Mouse (Mus musculus): Measurements from ENCODE around the gene Tyw3. TPM values are rescaled to one million over a fixed set of nuclear protein-coding genes. Genes with fewer than 3 reads are reported as not detected.
"Not testable (repeated sequence)": the region's sequence is repeated elsewhere in the genome, so short reads cannot be mapped to it uniquely, and the experiment has no call there.

The Tyw3 gene
- 3.0 and 3.9 TPM in 2 replicates for polyA plus RNA-seq (2012; ENCODE audit: insufficient read depth, insufficient read length, missing spikeins)

GRCm38 (mm10) chr3:154596934-154597554 lies at the start of gene Tyw3:
Tyw3 (minus strand) TSS chr3:154597104.
- H3K4me1 ChIP-seq (ENCODE audit: control insufficient read depth, insufficient read depth, insufficient read length, low read length): peaks cover 3% of the 10 kb centered on the region; the same call in 1 of the 2 replicates
- H3K4me3 ChIP-seq (ENCODE audit: insufficient read depth, low read depth, low read length): peak within 1 kb of the TSS; percentile 94

GRCm38 (mm10) chr3:154633091-154633490 lies 36.2 kb upstream of the Tyw3 start:
- H3K4me1 ChIP-seq (ENCODE audit: control insufficient read depth, insufficient read depth, insufficient read length, low read length): no peaks in the 10 kb centered on the region
- H3K27ac ChIP-seq (replicated peaks; ENCODE audit: low read depth, low read length): no peak overlapping the region
- no peak overlapping the region for H3K4me3 ChIP-seq (ENCODE audit: insufficient read depth, low read depth, low read length)

More at GRCm38 (mm10) chr3:154596934-154597554, at the start of gene Tyw3:
- H3K27ac ChIP-seq (replicated peaks; ENCODE audit: low read depth, low read length): peak within 1 kb of the TSS; percentile 89

GRCm38 (mm10) chr3:154631281-154631680 lies 34.4 kb upstream of the Tyw3 start:
- not testable (repeated sequence) for H3K4me1 ChIP-seq (ENCODE audit: control insufficient read depth, insufficient read depth, insufficient read length, low read length); H3K27ac ChIP-seq (replicated peaks; ENCODE audit: low read depth, low read length); H3K4me3 ChIP-seq (ENCODE audit: insufficient read depth, low read depth, low read length)

- Histone ChIP-seq H3K27ac (replicated peaks; ENCODE audit: low read depth, low read length) (no peak overlapping the region), H3K4me3 (ENCODE audit: insufficient read depth, low read depth, low read length) (no peak overlapping the region), H3K4me1 (ENCODE audit: control insufficient read depth, insufficient read depth, insufficient read length, low read length) (no peaks in the 10 kb centered on the region)
These were observed 31.4 kb upstream of the Tyw3 start for GRCm38 (mm10) chr3:154628284-154628683.

- no peak overlapping the region for H3K27ac ChIP-seq (replicated peaks; ENCODE audit: low read depth, low read length)
- H3K4me3 ChIP-seq (ENCODE audit: insufficient read depth, low read depth, low read length): no peak overlapping the region
- H3K4me1 ChIP-seq (ENCODE audit: control insufficient read depth, insufficient read depth, insufficient read length, low read length): no peaks in the 10 kb centered on the region
These were observed 19.2 kb upstream of the Tyw3 start for GRCm38 (mm10) chr3:154616106-154616505.

- no peaks in the 10 kb centered on the region for H3K4me1 ChIP-seq (ENCODE audit: control insufficient read depth, insufficient read depth, insufficient read length, low read length)
- H3K27ac ChIP-seq (replicated peaks; ENCODE audit: low read depth, low read length): no peak overlapping the region
- H3K4me3 ChIP-seq (ENCODE audit: insufficient read depth, low read depth, low read length): no peak overlapping the region
These were observed 18.4 kb upstream of the Tyw3 start for GRCm38 (mm10) chr3:154615304-154615703.

GRCm38 (mm10) chr3:154614771-154615170 lies 17.9 kb upstream of the Tyw3 start:
- Histone ChIP-seq H3K4me3 (ENCODE audit: insufficient read depth, low read depth, low read length) (no peak overlapping the region), H3K4me1 (ENCODE audit: control insufficient read depth, insufficient read depth, insufficient read length, low read length) (no peaks in the 10 kb centered on the region), H3K27ac (replicated peaks; ENCODE audit: low read depth, low read length) (no peak overlapping the region)

GRCm38 (mm10) chr3:154611888-154612287 lies 15.0 kb upstream of the Tyw3 start:
- H3K27ac ChIP-seq (replicated peaks; ENCODE audit: low read depth, low read length): no peak overlapping the region
- no peak overlapping the region for H3K4me3 ChIP-seq (ENCODE audit: insufficient read depth, low read depth, low read length)
- H3K4me1 ChIP-seq (ENCODE audit: control insufficient read depth, insufficient read depth, insufficient read length, low read length): no peaks in the 10 kb centered on the region

GRCm38 (mm10) chr3:154607896-154608295 lies 11.0 kb upstream of the Tyw3 start:
- Histone ChIP-seq H3K4me1 (ENCODE audit: control insufficient read depth, insufficient read depth, insufficient read length, low read length) (no peaks in the 10 kb centered on the region), H3K4me3 (ENCODE audit: insufficient read depth, low read depth, low read length) (no peak overlapping the region), H3K27ac (replicated peaks; ENCODE audit: low read depth, low read length) (no peak overlapping the region)

- Histone ChIP-seq H3K27ac (replicated peaks; ENCODE audit: low read depth, low read length) (no peak overlapping the region), H3K4me1 (ENCODE audit: control insufficient read depth, insufficient read depth, insufficient read length, low read length) (no peaks in the 10 kb centered on the region), H3K4me3 (ENCODE audit: insufficient read depth, low read depth, low read length) (no peak overlapping the region)
These were observed 8.0 kb upstream of the Tyw3 start for GRCm38 (mm10) chr3:154604871-154605270.

GRCm38 (mm10) chr3:154602141-154602540 lies 5.2 kb upstream of the Tyw3 start:
- no peak overlapping the region for H3K4me3 ChIP-seq (ENCODE audit: insufficient read depth, low read depth, low read length)
- peaks cover 3% of the 10 kb centered on the region; the same call in 1 of the 2 replicates for H3K4me1 ChIP-seq (ENCODE audit: control insufficient read depth, insufficient read depth, insufficient read length, low read length)
- no peak overlapping the region for H3K27ac ChIP-seq (replicated peaks; ENCODE audit: low read depth, low read length)

- H3K27ac ChIP-seq (replicated peaks; ENCODE audit: low read depth, low read length): no peak overlapping the region
- peaks cover 3% of the 10 kb centered on the region; the same call in 1 of the 2 replicates for H3K4me1 ChIP-seq (ENCODE audit: control insufficient read depth, insufficient read depth, insufficient read length, low read length)
- H3K4me3 ChIP-seq (ENCODE audit: insufficient read depth, low read depth, low read length): peak overlapping the region; percentile 94
These were observed 657 bp upstream of the Tyw3 start for GRCm38 (mm10) chr3:154597561-154597960.

GRCm38 (mm10) chr3:154596488-154596933 lies 393 bp downstream of the Tyw3 start, which contains the start of gene Cryz:
Cryz (plus strand) TSS chr3:154596711.
- peak within 1 kb of the TSS; percentile 94 for H3K4me3 ChIP-seq (ENCODE audit: insufficient read depth, low read depth, low read length)
- H3K4me1 ChIP-seq (ENCODE audit: control insufficient read depth, insufficient read depth, insufficient read length, low read length): peaks cover 3% of the 10 kb centered on the region; the same call in 1 of the 2 replicates
- peak within 1 kb of the TSS; percentile 89 for H3K27ac ChIP-seq (replicated peaks; ENCODE audit: low read depth, low read length)

- Histone ChIP-seq H3K4me1 (ENCODE audit: control insufficient read depth, insufficient read depth, insufficient read length, low read length) (peaks cover 3% of the 10 kb centered on the region; the same call in 1 of the 2 replicates), H3K27ac (replicated peaks; ENCODE audit: low read depth, low read length) (no peak overlapping the region), H3K4me3 (ENCODE audit: insufficient read depth, low read depth, low read length) (no peak overlapping the region)
These were observed 2.7 kb downstream of the Tyw3 start for GRCm38 (mm10) chr3:154594156-154594555.

GRCm38 (mm10) chr3:154593596-154593995 lies 3.3 kb downstream of the Tyw3 start:
- no peak overlapping the region for H3K4me3 ChIP-seq (ENCODE audit: insufficient read depth, low read depth, low read length)
- peaks cover 3% of the 10 kb centered on the region; the same call in 1 of the 2 replicates for H3K4me1 ChIP-seq (ENCODE audit: control insufficient read depth, insufficient read depth, insufficient read length, low read length)
- H3K27ac ChIP-seq (replicated peaks; ENCODE audit: low read depth, low read length): no peak overlapping the region

- H3K27ac ChIP-seq (replicated peaks; ENCODE audit: low read depth, low read length): no peak overlapping the region
- no peaks in the 10 kb centered on the region for H3K4me1 ChIP-seq (ENCODE audit: control insufficient read depth, insufficient read depth, insufficient read length, low read length)
- H3K4me3 ChIP-seq (ENCODE audit: insufficient read depth, low read depth, low read length): no peak overlapping the region
These were observed 5.3 kb downstream of the Tyw3 start for GRCm38 (mm10) chr3:154591621-154592020.
